ENCODE assay signal across 29 mouse cellular contexts in the genomic region with DNA sequence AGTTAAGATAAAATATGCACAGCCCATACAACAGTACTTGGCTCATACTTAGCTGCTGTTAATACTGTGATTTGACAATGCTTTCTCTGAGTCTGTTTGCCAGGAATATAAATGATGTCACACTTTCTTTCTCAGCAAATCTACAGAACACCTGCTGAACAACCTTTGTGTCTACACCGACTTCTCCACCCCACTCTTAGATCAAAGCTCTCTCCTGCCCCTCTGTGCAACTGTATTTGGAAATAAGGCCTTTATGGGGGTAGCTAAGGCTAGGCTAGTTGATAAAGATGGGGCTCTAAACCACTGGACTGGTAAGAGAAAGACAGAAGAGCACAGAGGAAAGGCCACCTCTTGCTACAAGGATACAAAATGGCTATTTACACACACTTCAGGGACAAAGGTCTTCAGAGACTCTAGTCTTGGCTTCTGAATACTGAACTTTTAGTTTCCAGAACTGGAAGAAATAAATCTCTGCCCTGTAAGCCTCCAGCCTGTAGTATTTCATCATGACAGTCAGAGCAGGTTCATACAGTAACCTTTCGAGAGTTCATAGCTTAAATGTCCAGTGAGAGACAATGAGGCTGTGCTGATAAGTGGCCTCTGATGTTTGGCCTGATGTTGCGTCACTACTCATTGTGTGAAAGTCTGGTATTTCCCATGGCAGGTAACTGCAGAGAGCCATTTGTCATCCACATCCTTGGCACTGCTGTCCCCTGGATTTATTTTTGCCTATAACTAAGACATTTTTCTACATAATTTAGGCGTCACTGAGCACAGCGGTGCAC. TPM values are rescaled to one million over a fixed set of nuclear protein-coding genes. Genes with fewer than 3 reads are reported as not detected.
A peak's percentile ranks its signal among the peaks of the same experiment; 100 is the strongest.
DNase-seq lines count a peak whose midpoint lies in the region; ATAC-seq and TF ChIP-seq lines count a peak whose summit lies in the region.
"Had no signal": no experiment of that assay in that cellular context is flagged by ENCODE, and none has a peak within 500 bp of the region (broad histone marks: within the 10 kb centered on the region; RNA-seq: fewer than 3 reads in every experiment).

No protein-coding gene starts in this region.

- peak; percentile 65 for DNase-seq in kidney, postnatal 0 days (ENCODE audit: low spot score)
- DNase-seq in gastrocnemius, postnatal 25 days = no peak
- DNase-seq: adrenal gland, postnatal 10 days; B cell, adult 2 months; cerebellum, adult 11-12 months; cerebellum, adult 9-11 months; gastrocnemius, postnatal 10 days; liver, postnatal 0 days; lung, postnatal 4 days had no signal

- H3K36me3 ChIP-seq in kidney, postnatal 0 days (ENCODE audit: insufficient read depth, low read length) = no peaks in the 10 kb centered on the region
- no peaks in the 10 kb centered on the region for H3K36me3 ChIP-seq in kidney, embryonic 16.5 days (ENCODE audit: insufficient read depth, low read length)
- H3K36me3 ChIP-seq in intestine, embryonic 16.5 days (ENCODE audit: control insufficient read depth, insufficient read depth, low read length) = no peaks in the 10 kb centered on the region
- no peaks in the 10 kb centered on the region for H3K36me3 ChIP-seq in midbrain, embryonic 13.5 days
- H3K36me3 ChIP-seq: embryonic facial prominence, embryonic 13.5 days; forebrain, embryonic 10.5 days; heart, embryonic 10.5 days; heart, embryonic 15.5 days; limb, embryonic 12.5 days; liver, embryonic 12.5 days; midbrain, embryonic 12.5 days had no signal

- H3K27me3 ChIP-seq in kidney, postnatal 0 days (ENCODE audit: insufficient read depth, low read length) = 0 out of 2 replicates have a peak, but pooled peaks cover 6% of the 10 kb centered on the region
- peaks cover 28% of the 10 kb centered on the region for H3K27me3 ChIP-seq in kidney, embryonic 16.5 days (ENCODE audit: insufficient read depth, low read length)
- 0 out of 2 replicates have a peak, but pooled peaks cover 4% of the 10 kb centered on the region for H3K27me3 ChIP-seq in intestine, embryonic 16.5 days (replicated peaks; ENCODE audit: control insufficient read depth, insufficient read depth, low read length)
- peaks cover 41% of the 10 kb centered on the region for H3K27me3 ChIP-seq in midbrain, embryonic 13.5 days
- H3K27me3 ChIP-seq: CH12.LX had no signal

- no peak for TF ChIP-seq CTCF in kidney, postnatal 0 days (IDR thresholded peaks at IDR 0.05; ENCODE audit: low read depth)

- no peak overlapping the region for H3K4me2 ChIP-seq in kidney, postnatal 0 days (ENCODE audit: low read length)
- no peak overlapping the region for H3K4me2 ChIP-seq in kidney, embryonic 16.5 days (replicated peaks; ENCODE audit: low read depth, low read length)
- no peak overlapping the region for H3K4me2 ChIP-seq in intestine, embryonic 16.5 days (ENCODE audit: low read depth, low read length)
- no peak overlapping the region for H3K4me2 ChIP-seq in midbrain, embryonic 13.5 days (replicated peaks)
- H3K4me2 ChIP-seq: embryonic facial prominence, embryonic 13.5 days; heart, embryonic 15.5 days; limb, embryonic 12.5 days; liver, embryonic 12.5 days; midbrain, embryonic 12.5 days had no signal

- H3K9me3 ChIP-seq in kidney, postnatal 0 days (replicated peaks; ENCODE audit: low read length) = no peaks in the 10 kb centered on the region
- no peaks in the 10 kb centered on the region for H3K9me3 ChIP-seq in kidney, embryonic 16.5 days (ENCODE audit: low read length)
- H3K9me3 ChIP-seq in intestine, embryonic 16.5 days (ENCODE audit: control insufficient read depth, low read length) = no peaks in the 10 kb centered on the region
- H3K9me3 ChIP-seq in midbrain, embryonic 13.5 days = no peaks in the 10 kb centered on the region
- H3K9me3 ChIP-seq: embryonic facial prominence, embryonic 13.5 days; forebrain, embryonic 10.5 days; heart, embryonic 10.5 days; heart, embryonic 15.5 days; limb, embryonic 12.5 days; liver, embryonic 12.5 days; midbrain, embryonic 12.5 days had no signal

- no peak overlapping the region for H3K27ac ChIP-seq in kidney, postnatal 0 days
- no peak overlapping the region for H3K27ac ChIP-seq in kidney, embryonic 16.5 days (ENCODE audit: low read length)
- peak overlapping the region; percentile 70 for H3K27ac ChIP-seq in brown adipose tissue, adult 24 weeks (replicated peaks; ENCODE audit: low read depth, low read length)
- H3K27ac ChIP-seq in intestine, embryonic 16.5 days (ENCODE audit: low read length) = peak overlapping the region; percentile 51; the same call in 1 of the 2 replicates
- no peak overlapping the region for H3K27ac ChIP-seq in midbrain, embryonic 13.5 days
- H3K27ac ChIP-seq: embryonic facial prominence, embryonic 13.5 days; forebrain, embryonic 10.5 days; heart, embryonic 10.5 days; heart, embryonic 15.5 days; layer of hippocampus, adult 2 months; left cerebral cortex, adult 2 months; limb, embryonic 12.5 days; liver, embryonic 12.5 days; midbrain, embryonic 12.5 days had no signal

- 57% methylated on average over 5 of the region's 5 CpGs for WGBS in kidney, postnatal 0 days
- 52% methylated on average over 5 of the region's 5 CpGs for whole genome bisulfite sequencing in kidney, embryonic 16.5 days
- WGBS in intestine, embryonic 16.5 days = 70% methylated on average over 5 of the region's 5 CpGs
- 91% methylated on average over 5 of the region's 5 CpGs for WGBS in midbrain, embryonic 13.5 days

- ATAC-seq in kidney, postnatal 0 days (replicated peaks; ENCODE audit: low FRiP score, low read depth) = peak; percentile 34; the same call in 1 of the 2 replicates
- ATAC-seq in kidney, embryonic 16.5 days (ENCODE audit: low FRiP score, low TSS enrichment) = no peak
- peak; percentile 43 for ATAC-seq in intestine, embryonic 16.5 days
- ATAC-seq in midbrain, embryonic 13.5 days = no peak
- ATAC-seq: activated CD4-positive, CD25-positive, alpha-beta regulatory T cell, adult 4 months; forebrain, embryonic 16.5 days; hindbrain, embryonic 16.5 days; liver, embryonic 12.5 days; liver, postnatal 0 days had no signal

- H3K9ac ChIP-seq in kidney, postnatal 0 days (ENCODE audit: low read depth, low read length) = no peak overlapping the region
- H3K9ac ChIP-seq in kidney, embryonic 16.5 days (replicated peaks; ENCODE audit: low read length) = no peak overlapping the region
- H3K9ac ChIP-seq in intestine, embryonic 16.5 days (ENCODE audit: low read depth, low read length) = no peak overlapping the region
- no peak overlapping the region for H3K9ac ChIP-seq in midbrain, embryonic 13.5 days (replicated peaks)
- H3K9ac ChIP-seq: embryonic facial prominence, embryonic 13.5 days; heart, embryonic 15.5 days; limb, embryonic 12.5 days; liver, embryonic 12.5 days; liver, postnatal 0 days; midbrain, embryonic 12.5 days had no signal

- no peaks in the 10 kb centered on the region for H3K4me1 ChIP-seq in kidney, postnatal 0 days (replicated peaks; ENCODE audit: insufficient read depth, low read length)
- peaks cover 13% of the 10 kb centered on the region; the same call in 1 of the 2 replicates for H3K4me1 ChIP-seq in kidney, embryonic 16.5 days (ENCODE audit: insufficient read depth, low read length)
- 0 out of 2 replicates have a peak, but pooled peaks cover 10% of the 10 kb centered on the region for H3K4me1 ChIP-seq in brown adipose tissue, adult 24 weeks (ENCODE audit: control insufficient read depth, insufficient read depth, insufficient read length, low read length)
- H3K4me1 ChIP-seq in intestine, embryonic 16.5 days (ENCODE audit: control insufficient read depth, insufficient read depth, low read length) = peaks cover 13% of the 10 kb centered on the region
- peaks cover 10% of the 10 kb centered on the region for H3K4me1 ChIP-seq in midbrain, embryonic 13.5 days (replicated peaks)
- H3K4me1 ChIP-seq: liver, embryonic 12.5 days had no signal

- H3K4me3 ChIP-seq in kidney, postnatal 0 days (replicated peaks; ENCODE audit: low read depth, low read length) = no peak overlapping the region
- H3K4me3 ChIP-seq in kidney, embryonic 16.5 days (ENCODE audit: low read length) = no peak overlapping the region
- no peak overlapping the region for H3K4me3 ChIP-seq in brown adipose tissue, adult 24 weeks (ENCODE audit: insufficient read depth, low read depth, low read length)
- H3K4me3 ChIP-seq in intestine, embryonic 16.5 days (ENCODE audit: low read length) = no peak overlapping the region
- no peak overlapping the region for H3K4me3 ChIP-seq in midbrain, embryonic 13.5 days (replicated peaks)
- H3K4me3 ChIP-seq: embryonic facial prominence, embryonic 13.5 days; forebrain, embryonic 10.5 days; heart, embryonic 10.5 days; heart, embryonic 15.5 days; layer of hippocampus, adult 2 months; left cerebral cortex, adult 2 months; limb, embryonic 12.5 days; liver, embryonic 12.5 days; megakaryocyte, embryonic 14.5 days; midbrain, embryonic 12.5 days had no signal

RNA-seq across cellular contexts. Expression of a gene that starts 2.4 kb away (rescaled TPM):
- polyA plus RNA-seq in kidney, postnatal 0 days (2015; fragmentation: Nextera tagmentation; extraction: Ambion mirVana) = 12.1 and 12.4 TPM in 2 replicates
- 12.1 and 13.1 TPM in 2 replicates for polyA plus RNA-seq in kidney, embryonic 16.5 days (2015; fragmentation: Nextera tagmentation; extraction: Ambion mirVana)
- 66.9 and 95.9 TPM in 2 replicates for polyA plus RNA-seq in brown adipose tissue, adult 24 weeks (2012; ENCODE audit: insufficient read depth, insufficient read length, missing spikeins)
- polyA plus RNA-seq in intestine, embryonic 16.5 days (2015; fragmentation: Nextera tagmentation; extraction: Ambion mirVana) = 4.6 and 9.8 TPM in 2 replicates
- 3.1 and 8.6 TPM in 2 replicates for polyA plus RNA-seq in midbrain, embryonic 13.5 days (2015; fragmentation: Nextera tagmentation; extraction: Ambion mirVana)
- 1 to 10 TPM; 5.4 to 5.5 TPM for total RNA-seq in gastrocnemius, postnatal 25 days (2021)
- total RNA-seq: CH12.LX; common myeloid progenitor, adult 5-6 weeks; granulocyte monocyte progenitor cell, adult 5-6 weeks had no signal
- polyA plus RNA-seq: activated CD4-positive, CD25-positive, alpha-beta regulatory T cell, adult 4 months had no signal

Comparison
In these comparisons a context has a peak if more than half of its experiments do, and no peak if none do; other contexts are left out.
1. ATAC-seq: peak in kidney, postnatal 0 days (single experiment) and intestine, embryonic 16.5 days (single experiment); none in kidney, embryonic 16.5 days (single experiment) and midbrain, embryonic 13.5 days (single experiment).
2. H3K27ac ChIP-seq: peak in brown adipose tissue, adult 24 weeks (single experiment) and intestine, embryonic 16.5 days (single experiment); none in kidney, postnatal 0 days (single experiment), kidney, embryonic 16.5 days (single experiment) and midbrain, embryonic 13.5 days (single experiment).